In the genomic region with DNA sequence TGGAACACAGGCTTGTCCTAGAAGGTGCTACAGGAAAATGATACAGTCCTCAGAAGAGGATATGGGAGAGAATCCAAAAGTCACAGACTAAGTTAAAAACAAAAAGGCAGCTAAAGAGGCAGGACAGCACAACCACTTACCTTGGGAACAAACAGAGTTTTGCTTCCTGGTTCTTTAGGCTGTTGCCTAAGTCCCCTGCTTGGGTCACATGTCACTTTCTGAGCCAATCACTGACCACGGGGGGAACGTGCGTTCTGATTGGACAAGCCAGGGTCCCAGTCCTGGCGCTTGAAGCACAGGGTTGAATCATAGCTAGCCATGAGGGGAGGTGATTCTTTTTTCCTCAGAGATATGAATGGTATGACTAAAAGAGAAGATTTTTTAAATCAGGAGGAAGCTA, we compare ENCODE assay signal across 17 mouse cellular contexts.
"Had no signal": no experiment of that assay in that cellular context is flagged by ENCODE, and none has a peak within 500 bp of the region (broad histone marks: within the 10 kb centered on the region; RNA-seq: fewer than 3 reads in every experiment).

No protein-coding gene starts in this region.

- DNase-seq: kidney, adult 9 months; kidney, postnatal 14 days; layer of hippocampus, adult 9-11 months; liver; lung, adult 2 months; lung, postnatal 14 days; lung, postnatal 4 days; midbrain, embryonic 14.5 days; retina, postnatal 1 day; thymus, adult 18-20 months; thymus, postnatal 36 days had no signal

- H3K4me3 ChIP-seq: layer of hippocampus, adult 2 months; limb, embryonic 10.5 days; limb, embryonic 13.5 days; liver, embryonic 12.5 days; liver, embryonic 15.5 days; neural tube, embryonic 13.5 days had no signal

- H3K36me3 ChIP-seq: limb, embryonic 10.5 days; limb, embryonic 13.5 days; liver, embryonic 12.5 days; liver, embryonic 15.5 days; neural tube, embryonic 13.5 days had no signal

- H3K27me3 ChIP-seq: limb, embryonic 13.5 days; liver, embryonic 12.5 days; liver, embryonic 15.5 days; neural tube, embryonic 13.5 days had no signal
